Comparison of ENCODE assay signal across 17 mouse cellular contexts in the genomic region with DNA sequence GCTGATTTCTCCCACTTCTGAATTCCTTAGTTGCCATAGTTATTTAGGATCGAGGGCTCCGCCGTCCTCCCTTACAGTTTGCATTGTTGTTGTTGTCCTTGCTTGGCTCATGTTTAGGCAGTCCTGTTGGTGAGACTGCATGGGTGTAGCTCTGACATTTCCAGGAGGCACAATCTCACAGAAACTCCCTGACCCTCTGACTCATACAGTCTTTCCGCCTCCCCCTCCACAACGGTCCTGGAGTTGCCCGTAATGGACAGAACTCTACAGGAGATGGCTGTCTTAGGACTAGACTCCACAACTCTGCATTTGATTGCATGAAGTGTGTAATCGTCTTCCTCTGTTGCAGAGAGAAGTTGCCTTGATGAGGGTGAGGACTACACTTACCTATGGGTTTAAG.
DNase-seq lines count a peak whose midpoint lies in the region; ATAC-seq and TF ChIP-seq lines count a peak whose summit lies in the region.
"Had no signal": no experiment of that assay in that cellular context is flagged by ENCODE, and none has a peak within 500 bp of the region (broad histone marks: within the 10 kb centered on the region; RNA-seq: fewer than 3 reads in every experiment).

No protein-coding gene starts in this region.

- peak overlapping the region; percentile 67 for H3K27ac ChIP-seq in heart, adult 2 months
- peak overlapping the region; percentile 77 for H3K27ac ChIP-seq in heart, postnatal 0 days (ENCODE audit: low read depth)
- peak overlapping the region; percentile 46; the same call in 1 of the 2 replicates for H3K27ac ChIP-seq in liver, embryonic 15.5 days (replicated peaks)
- H3K27ac ChIP-seq: forebrain, embryonic 10.5 days had no signal

- no peaks in the 10 kb centered on the region for H3K36me3 ChIP-seq in heart, adult 2 months (ENCODE audit: control insufficient read depth, insufficient read depth, low read length)
- H3K36me3 ChIP-seq in heart, postnatal 0 days (replicated peaks; ENCODE audit: control insufficient read depth, insufficient read depth, low read length) = peaks cover 8% of the 10 kb centered on the region
- no peaks in the 10 kb centered on the region for H3K36me3 ChIP-seq in liver, embryonic 15.5 days (replicated peaks)

- TF ChIP-seq CTCF in heart, adult 2 months (IDR thresholded peaks at IDR 0.05) = no peak
- no peak for TF ChIP-seq CTCF in heart, postnatal 0 days (IDR thresholded peaks at IDR 0.05; ENCODE audit: low read depth)

- no peak for DNase-seq in heart, adult 2 months
- DNase-seq in heart, postnatal 14 days = no peak
- no peak for DNase-seq in heart, postnatal 0 days (ENCODE audit: low spot score)
- DNase-seq in heart, postnatal 25 days (ENCODE audit: low spot score) = no peak
- peak; percentile 63 for DNase-seq in adrenal gland, postnatal 14 days
- DNase-seq in adipocyte (ENCODE audit: low spot score) = no peak
- DNase-seq in thymus, postnatal 0 days (ENCODE audit: low spot score) = no peak
- DNase-seq: B cell, adult 2 months; cerebellum, adult 8-10 months; kidney, postnatal 4 days; right cerebral cortex, adult 18-20 months had no signal

- H3K4me2 ChIP-seq in heart, postnatal 0 days (ENCODE audit: low read depth, low read length) = peak overlapping the region; percentile 36; the same call in 1 of the 2 replicates
- no peak overlapping the region for H3K4me2 ChIP-seq in liver, embryonic 15.5 days

- no peak overlapping the region for H3K4me3 ChIP-seq in heart, adult 2 months
- H3K4me3 ChIP-seq in heart, postnatal 0 days (ENCODE audit: low read depth, low read length) = no peak overlapping the region
- H3K4me3 ChIP-seq in liver, embryonic 15.5 days (replicated peaks) = no peak overlapping the region
- H3K4me3 ChIP-seq: forebrain, embryonic 10.5 days had no signal

- ATAC-seq in heart, postnatal 0 days (ENCODE audit: insufficient read depth, low read depth) = no peak
- ATAC-seq in liver, embryonic 15.5 days (ENCODE audit: insufficient read depth) = no peak
- ATAC-seq: activated CD4-positive, CD25-positive, alpha-beta regulatory T cell, adult 4 months; inflammation-experienced regulatory T-cells, adult 6 months; lung, postnatal 0 days; Patski had no signal

- no peak overlapping the region for H3K9ac ChIP-seq in heart, adult 2 months (ENCODE audit: low read depth, low read length)
- no peak overlapping the region for H3K9ac ChIP-seq in heart, postnatal 0 days (replicated peaks; ENCODE audit: low read depth, low read length)
- H3K9ac ChIP-seq in liver, embryonic 15.5 days = no peak overlapping the region

- TF ChIP-seq EP300 in heart, adult 2 months (IDR thresholded peaks at IDR 0.05; ENCODE audit: insufficient read depth, low read depth, low read length) = no peak
- TF ChIP-seq EP300 in heart, postnatal 0 days (IDR thresholded peaks at IDR 0.05; ENCODE audit: low read depth) = no peak

- intact Hi-C loops in heart, adult 2 months (cut with DNase I) = no loop called here
- intact Hi-C loops in heart, postnatal 14 days (cut with DNase I) = no loop called here
- intact Hi-C loops in heart, postnatal 25 days (cut with DNase I) = no loop called here

- WGBS in heart, adult 2 months = 55% methylated on average over 7 of the region's 7 CpGs
- WGBS in heart, postnatal 0 days = 65% methylated on average over 7 of the region's 7 CpGs
- WGBS in liver, embryonic 15.5 days (ENCODE audit: insufficient replicate concordance) = 56% methylated on average over 7 of the region's 7 CpGs

- no peaks in the 10 kb centered on the region for H3K9me3 ChIP-seq in heart, postnatal 0 days (replicated peaks; ENCODE audit: control insufficient read depth, low read length)
- no peaks in the 10 kb centered on the region for H3K9me3 ChIP-seq in liver, embryonic 15.5 days (replicated peaks)
- H3K9me3 ChIP-seq: forebrain, embryonic 10.5 days had no signal

- no peaks in the 10 kb centered on the region; the same call in 1 of the 2 replicates for H3K79me2 ChIP-seq in heart, adult 2 months (replicated peaks; ENCODE audit: control insufficient read depth, insufficient read depth, low read length)

- peaks cover 11% of the 10 kb centered on the region for H3K4me1 ChIP-seq in heart, adult 2 months (ENCODE audit: control insufficient read depth, insufficient read depth, low read length)
- H3K4me1 ChIP-seq in heart, postnatal 0 days (ENCODE audit: control insufficient read depth, insufficient read depth) = peaks cover 23% of the 10 kb centered on the region
- peaks cover 31% of the 10 kb centered on the region for H3K4me1 ChIP-seq in liver, embryonic 15.5 days (replicated peaks)

- TF ChIP-seq POLR2A in heart, adult 2 months (IDR thresholded peaks at IDR 0.05; ENCODE audit: insufficient read depth, low read depth, low read length) = no peak

- H3K27me3 ChIP-seq in heart, adult 2 months (ENCODE audit: control insufficient read depth, insufficient read depth, low read length) = no peaks in the 10 kb centered on the region
- no peaks in the 10 kb centered on the region for H3K27me3 ChIP-seq in heart, postnatal 0 days (ENCODE audit: control insufficient read depth, insufficient read depth, low read length)
- peaks cover 48% of the 10 kb centered on the region for H3K27me3 ChIP-seq in liver, embryonic 15.5 days
- H3K27me3 ChIP-seq: Patski had no signal
